Mouse (Mus musculus): ENCODE measurements around the gene Borcs5. TPM values are rescaled to one million over a fixed set of nuclear protein-coding genes. Genes with fewer than 3 reads are reported as not detected.

Gene Borcs5
- total RNA-seq, 2 experiments from 2014 or later: 15.1 to 17.1 TPM

- no peak for DNase-seq
- Histone ChIP-seq H3K4me3 (no peak overlapping the region), H3K27ac (no peak overlapping the region)
- intact Hi-C loops (cut with DNase I): no loop called here
- TF ChIP-seq CTCF (IDR thresholded peaks at IDR 0.05): no peak
Measured at GRCm38 (mm10) chr6:134730978-134731377, 91.7 kb downstream of the Borcs5 start.

GRCm38 (mm10) chr6:134732813-134733212, 93.5 kb downstream of the Borcs5 start:
- intact Hi-C loops (cut with DNase I): no loop called here
- no peak for TF ChIP-seq CTCF (IDR thresholded peaks at IDR 0.05)
- H3K27ac ChIP-seq: no peak overlapping the region

GRCm38 (mm10) chr6:134733800-134734221, 94.5 kb downstream of the Borcs5 start:
- Histone ChIP-seq H3K4me3 (no peak overlapping the region), H3K27ac (no peak overlapping the region)
- intact Hi-C loops (cut with DNase I): no loop called here
- DNase-seq: no peak
- no peak for TF ChIP-seq CTCF (IDR thresholded peaks at IDR 0.05)

More at GRCm38 (mm10) chr6:134732813-134733212, 93.5 kb downstream of the Borcs5 start:
- no peak for DNase-seq
- no peak overlapping the region for H3K4me3 ChIP-seq

- intact Hi-C loops (cut with DNase I): no loop called here
- Histone ChIP-seq H3K4me3 (no peak overlapping the region), H3K27ac (no peak overlapping the region; the same call in 1 of the 2 replicates)
- DNase-seq: peak; percentile 27
- no peak for TF ChIP-seq CTCF (IDR thresholded peaks at IDR 0.05)
Measured at GRCm38 (mm10) chr6:134736853-134737252, 97.5 kb downstream of the Borcs5 start.

- no peak for DNase-seq
- intact Hi-C loops (cut with DNase I): no loop called here
- no peak for TF ChIP-seq CTCF (IDR thresholded peaks at IDR 0.05)
- Histone ChIP-seq H3K4me3 (no peak overlapping the region), H3K27ac (no peak overlapping the region)
Measured at GRCm38 (mm10) chr6:134743568-134743967, 104.3 kb downstream of the Borcs5 start.

- no peak overlapping the region for H3K4me3 ChIP-seq
- intact Hi-C loops (cut with DNase I): no loop called here
- no peak for TF ChIP-seq CTCF (IDR thresholded peaks at IDR 0.05)
- no peak for DNase-seq
- H3K27ac ChIP-seq: no peak overlapping the region
Measured at GRCm38 (mm10) chr6:134745876-134746275, 106.6 kb downstream of the Borcs5 start.

- no peak overlapping the region for H3K4me3 ChIP-seq
- no peak overlapping the region for H3K27ac ChIP-seq
- DNase-seq: no peak
- intact Hi-C loops (cut with DNase I): no loop called here
- no peak for TF ChIP-seq CTCF (IDR thresholded peaks at IDR 0.05)
Measured at GRCm38 (mm10) chr6:134748126-134748525, 108.8 kb downstream of the Borcs5 start.

GRCm38 (mm10) chr6:134751087-134751486, 111.8 kb downstream of the Borcs5 start:
- no peak for DNase-seq

GRCm38 (mm10) chr6:134751883-134752647, 112.8 kb downstream of the Borcs5 start:
- no peak for TF ChIP-seq CTCF (IDR thresholded peaks at IDR 0.05)
- intact Hi-C loops (cut with DNase I): no loop called here
- H3K4me3 ChIP-seq: no peak overlapping the region
- no peak overlapping the region for H3K27ac ChIP-seq
- no peak for DNase-seq

More at GRCm38 (mm10) chr6:134751087-134751486, 111.8 kb downstream of the Borcs5 start:
- Histone ChIP-seq H3K27ac (no peak overlapping the region), H3K4me3 (no peak overlapping the region)
- intact Hi-C loops (cut with DNase I): no loop called here
- TF ChIP-seq CTCF (IDR thresholded peaks at IDR 0.05): no peak

- no peak for DNase-seq
- intact Hi-C loops (cut with DNase I): no loop called here
- Histone ChIP-seq H3K27ac (no peak overlapping the region), H3K4me3 (no peak overlapping the region)
- no peak for TF ChIP-seq CTCF (IDR thresholded peaks at IDR 0.05)
Measured at GRCm38 (mm10) chr6:134753412-134753811, 114.1 kb downstream of the Borcs5 start.

GRCm38 (mm10) chr6:134753858-134754257, 114.5 kb downstream of the Borcs5 start:
- TF ChIP-seq CTCF (IDR thresholded peaks at IDR 0.05): no peak
- intact Hi-C loops (cut with DNase I): no loop called here
- H3K4me3 ChIP-seq: no peak overlapping the region
- no peak for DNase-seq
- no peak overlapping the region for H3K27ac ChIP-seq

- Histone ChIP-seq H3K4me3 (no peak overlapping the region), H3K27ac (no peak overlapping the region)
- intact Hi-C loops (cut with DNase I): no loop called here
- no peak for DNase-seq
- no peak for TF ChIP-seq CTCF (IDR thresholded peaks at IDR 0.05)
Measured at GRCm38 (mm10) chr6:134756058-134756457, 116.7 kb downstream of the Borcs5 start.

Other genes starting within 250 kb of the Borcs5 start
- gene Bcl2l14, start 243.2 kb upstream of the Borcs5 start, total RNA-seq (2021): not detected
- gene Lrp6, start 72.5 kb upstream of the Borcs5 start, total RNA-seq (2021): 10 to 100 TPM; 45.0 to 46.7 TPM
- 1 to 10 TPM in 1 of 2 experiments, under 1 TPM in 1; 0.98 to 1.1 TPM for gene Mansc1, start 7.0 kb upstream of the Borcs5 start, total RNA-seq (2021)
- 10 to 100 TPM; 11.4 to 19.4 TPM for gene Dusp16, start 153.1 kb downstream of the Borcs5 start, total RNA-seq (2021)
- gene Crebl2, start 190.6 kb downstream of the Borcs5 start, total RNA-seq (2021): 10 to 100 TPM; 10.4 to 10.9 TPM

Data from gastrocnemius, adult 2 months (tissue).